Mouse (Mus musculus) ES-Bruce4 (cell line): Measurements from ENCODE around the gene Shank1.

Source experiments
- CTCF ChIP-seq: IDR thresholded peaks from one replicate; pipeline ENCODE4 v1.8.1; 2011; ENCODE audit warnings: low read depth, low read length
- EP300 ChIP-seq: IDR thresholded peaks from 2 replicates; pipeline ENCODE4 v1.6.1; 2011; ENCODE audit warnings: low read depth, low read length; ENCODE audit not compliant: insufficient read depth
- POLR2A ChIP-seq: IDR thresholded peaks from one replicate; pipeline ENCODE4 v1.8.1; 2011; ENCODE audit warnings: low read length; ENCODE audit not compliant: insufficient read depth

DNA sequence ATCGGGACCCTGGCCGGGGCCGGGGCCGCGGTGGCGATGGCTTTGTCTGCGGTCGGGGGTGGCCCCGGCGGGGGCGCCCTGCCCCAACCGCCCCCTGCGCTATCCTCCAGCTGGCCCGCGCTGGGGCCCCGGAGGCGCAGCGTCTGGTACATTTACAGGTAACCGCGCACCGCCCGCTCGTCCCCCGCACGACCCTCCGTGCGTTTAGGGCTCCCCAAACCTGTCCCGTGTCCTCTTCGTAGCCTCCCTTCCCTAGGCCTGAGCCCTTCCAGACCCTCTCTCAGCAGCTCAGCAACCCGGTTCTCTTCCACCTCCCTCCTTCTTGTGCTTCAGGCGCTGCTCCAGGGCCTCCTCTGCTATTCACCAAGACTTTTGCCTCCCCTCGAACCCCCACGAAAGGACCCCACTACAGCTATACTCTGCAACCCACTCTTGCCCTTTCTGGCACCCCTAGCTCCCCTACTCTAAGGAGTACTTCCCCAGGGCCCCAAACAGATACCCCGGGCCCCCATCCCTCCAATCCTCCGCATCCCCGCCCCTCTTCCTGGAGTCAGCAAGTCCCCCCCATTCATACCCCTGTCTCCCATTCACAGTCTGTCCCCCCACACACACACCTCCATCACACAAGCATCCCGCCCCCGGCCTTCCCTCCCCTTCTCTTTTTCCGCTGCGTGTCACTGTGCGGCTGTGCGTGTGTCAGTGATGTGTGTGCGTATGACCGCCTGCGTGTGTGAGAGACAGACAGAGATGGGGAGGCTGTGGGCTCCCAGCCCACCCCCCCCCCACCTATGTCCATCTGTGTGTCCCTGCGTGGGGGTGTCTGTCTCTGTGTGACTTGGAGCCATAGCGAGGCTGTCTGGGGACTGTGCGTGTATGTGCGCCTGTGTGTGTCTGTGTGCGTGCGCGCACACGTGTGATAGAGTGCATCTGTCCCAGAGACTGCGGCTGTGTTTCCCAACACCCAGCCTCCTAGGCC is 26.3 kb downstream of the Shank1 start:
- TF ChIP-seq EP300: no peak
- TF ChIP-seq POLR2A: no peak
- no peak for TF ChIP-seq CTCF
